Mouse (Mus musculus): Measurements from ENCODE around the gene Zfp948.

The Zfp948 gene

DNA sequence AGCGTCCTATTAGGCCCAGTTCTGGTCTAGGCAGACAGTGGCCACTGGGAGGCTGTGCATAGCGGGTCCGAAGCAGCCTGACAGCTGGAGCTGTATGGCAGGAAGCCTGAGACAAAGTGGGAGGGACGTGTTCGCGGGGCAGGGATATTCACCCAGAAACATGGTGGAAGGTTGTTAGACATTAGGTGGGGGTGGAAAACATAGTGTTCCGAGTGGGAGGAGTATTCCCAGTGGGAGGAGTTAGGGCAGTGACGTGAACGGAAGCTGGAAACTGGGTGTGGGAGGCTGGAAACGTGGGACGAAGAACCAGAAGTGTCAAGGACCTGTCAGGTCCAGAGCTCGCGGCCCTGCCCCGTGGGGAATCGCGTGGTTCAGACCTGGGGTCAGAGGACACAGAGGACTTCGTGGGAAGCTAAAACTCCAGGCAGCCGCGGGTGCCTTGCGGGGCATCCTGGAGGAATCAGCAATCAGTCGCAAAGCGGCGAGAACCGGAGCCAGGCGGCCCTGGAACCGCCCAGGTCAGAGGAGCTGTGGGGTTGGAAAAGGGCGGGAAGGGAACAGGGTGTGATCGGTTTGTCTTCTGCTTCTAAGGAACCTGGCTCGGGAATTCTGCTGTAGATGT lies at the start of gene Zfp948:
Zfp948 (plus strand) TSS at position 281 of the 622 bp plus-strand sequence.
- peak; percentile 36 to 67 for DNase-seq (ENCODE audit: low spot score in 2 of 2)

DNA sequence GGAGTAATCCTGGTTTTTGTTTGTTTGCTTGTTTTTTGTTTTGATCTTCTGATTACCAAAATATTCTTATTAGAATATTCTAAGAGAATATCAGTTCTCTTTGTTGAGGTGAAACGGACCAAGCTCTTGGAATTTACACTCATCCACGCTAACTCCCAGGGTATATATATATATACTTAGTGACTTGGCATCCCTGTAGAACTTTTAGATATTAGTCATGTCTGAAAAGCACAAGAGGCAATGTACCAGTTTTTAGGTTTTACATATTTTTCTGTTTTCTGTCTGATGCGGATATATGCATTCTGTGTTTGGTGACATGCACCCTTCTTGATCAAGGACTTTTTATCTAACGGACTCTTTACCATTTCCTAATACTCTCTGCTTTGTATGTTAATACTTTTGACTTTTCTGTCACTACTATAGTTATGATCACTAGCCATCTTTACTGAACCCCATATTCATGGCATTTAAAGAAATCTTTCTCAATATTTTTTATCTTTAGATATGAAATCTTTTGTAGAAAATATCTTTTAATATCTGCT lies 49.6 kb upstream of the Zfp948 start:
- DNase-seq (ENCODE audit: low spot score in 2 of 2): no peak

DNA sequence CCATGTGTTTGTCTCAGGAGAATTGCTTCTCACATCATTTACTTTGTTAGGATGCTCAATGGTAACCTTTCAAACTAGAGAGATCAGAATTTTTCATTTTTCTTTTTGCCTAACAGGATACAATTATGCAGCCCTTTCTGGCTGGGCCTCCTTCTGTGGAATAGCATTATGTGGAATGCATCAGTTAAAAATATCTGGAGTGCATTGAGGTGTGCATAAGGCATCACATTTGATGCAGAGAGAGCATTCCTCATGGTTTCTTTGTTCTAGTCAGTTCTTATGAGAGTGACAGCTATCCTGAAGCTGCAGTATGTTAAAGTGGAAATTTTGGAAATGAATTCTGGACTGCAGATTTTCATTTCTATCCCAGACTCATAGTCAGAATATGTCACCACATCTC lies 40.5 kb upstream of the Zfp948 start:
- DNase-seq (ENCODE audit: low spot score in 2 of 2): no peak

GRCm38 (mm10) chr17:21530645-21531330 lies 36.0 kb upstream of the Zfp948 start:
- DNase-seq (ENCODE audit: low spot score in 2 of 2): no peak

DNA sequence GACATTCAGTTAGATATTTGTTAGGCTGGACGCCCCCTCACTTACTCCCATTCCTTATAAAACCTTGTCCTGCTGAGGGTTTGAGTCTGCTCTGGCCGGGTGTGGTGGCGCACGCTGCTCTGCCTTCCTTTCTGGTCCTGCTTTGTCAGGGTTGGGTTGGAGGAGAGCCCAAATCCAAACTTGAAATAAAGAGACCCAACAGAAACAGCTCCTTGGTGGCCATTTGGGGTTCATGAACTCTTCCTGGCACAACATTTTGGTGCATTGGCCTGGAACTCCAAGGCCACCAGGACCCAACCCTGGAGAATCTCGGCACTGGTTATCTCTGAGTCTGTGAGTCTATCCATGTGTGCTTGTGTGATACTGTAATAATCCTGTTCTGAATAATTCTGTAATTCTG lies 35.2 kb upstream of the Zfp948 start:
- no peak for DNase-seq (ENCODE audit: low spot score in 2 of 2)

DNA sequence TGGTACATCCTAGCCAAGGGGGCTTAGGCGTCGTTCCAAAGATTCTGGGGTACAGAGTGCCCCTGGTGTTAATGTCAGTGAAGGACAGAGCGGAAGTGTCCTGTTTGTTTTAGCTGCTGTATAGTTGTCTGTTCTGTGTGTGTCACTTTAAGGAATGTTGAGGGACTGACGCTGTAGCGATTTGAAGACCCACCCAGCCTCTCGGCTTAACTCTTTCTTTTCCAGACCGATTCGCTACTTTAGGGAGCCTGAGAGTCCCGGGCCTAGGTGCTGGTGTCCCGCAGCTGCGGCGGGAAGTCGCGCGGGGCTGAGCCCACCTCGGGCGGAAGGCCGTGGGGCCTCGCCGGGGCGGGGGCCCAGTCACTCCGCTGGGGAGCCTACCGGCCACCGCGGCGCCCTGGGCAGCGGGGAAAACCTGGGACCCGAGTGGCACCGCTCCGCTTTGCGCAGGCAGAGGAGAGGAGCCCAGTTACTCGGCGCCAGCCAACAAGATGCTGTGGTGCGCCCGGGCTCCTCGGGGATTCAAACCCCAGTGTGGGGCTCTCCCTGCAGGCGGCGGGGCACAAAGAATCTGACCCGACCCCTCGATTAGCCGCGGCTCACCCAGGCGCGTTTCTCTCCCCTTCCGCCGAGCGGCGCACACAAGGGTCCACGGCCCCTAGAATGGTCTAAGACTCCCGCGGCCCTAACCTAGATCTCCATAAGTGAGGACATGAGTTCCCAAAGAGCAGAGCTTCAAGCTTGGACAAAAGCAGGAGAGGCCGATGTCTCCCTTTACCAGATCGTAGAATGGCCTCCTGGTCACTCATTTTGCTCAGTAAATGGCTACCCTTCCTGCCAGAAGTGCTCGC lies 34.5 kb upstream of the Zfp948 start:
- peak in 1 of 2 experiments; percentile 67 for DNase-seq (ENCODE audit: low spot score in 2 of 2)

DNA sequence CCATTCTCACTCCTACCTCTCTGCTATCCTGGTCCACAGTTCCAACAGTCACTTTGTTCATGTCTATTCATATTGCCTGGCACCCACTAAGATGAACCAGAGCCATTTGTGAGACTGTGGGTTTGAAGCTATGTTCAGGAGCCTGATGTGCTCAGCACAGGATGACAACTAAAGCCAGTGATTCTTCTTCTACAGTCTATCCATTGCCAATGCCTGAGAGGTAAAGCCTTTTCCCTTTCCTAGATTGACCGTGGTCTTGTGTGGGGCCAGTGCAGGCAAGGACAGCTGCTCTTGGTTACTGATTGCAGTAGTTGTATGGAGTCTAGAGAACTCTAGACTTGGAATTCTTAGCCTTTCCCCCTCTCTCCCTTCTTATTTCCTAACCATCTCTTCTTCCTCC lies 32.8 kb upstream of the Zfp948 start:
- DNase-seq (ENCODE audit: low spot score in 2 of 2): no peak

- DNase-seq (ENCODE audit: low spot score in 2 of 2): peak in 1 of 2 experiments; percentile 18
Measured at GRCm38 (mm10) chr17:21534460-21535095, 32.2 kb upstream of the Zfp948 start.

GRCm38 (mm10) chr17:21535096-21536001 lies 31.5 kb upstream of the Zfp948 start, which contains the start of gene Zfp52:
Gene Zfp52 (plus strand): TSS chr17:21535539.
- DNase-seq (ENCODE audit: low spot score in 2 of 2): peak in 1 of 2 experiments; percentile 26

GRCm38 (mm10) chr17:21536096-21536495 lies 30.7 kb upstream of the Zfp948 start:
- no peak for DNase-seq (ENCODE audit: low spot score in 2 of 2)

DNA sequence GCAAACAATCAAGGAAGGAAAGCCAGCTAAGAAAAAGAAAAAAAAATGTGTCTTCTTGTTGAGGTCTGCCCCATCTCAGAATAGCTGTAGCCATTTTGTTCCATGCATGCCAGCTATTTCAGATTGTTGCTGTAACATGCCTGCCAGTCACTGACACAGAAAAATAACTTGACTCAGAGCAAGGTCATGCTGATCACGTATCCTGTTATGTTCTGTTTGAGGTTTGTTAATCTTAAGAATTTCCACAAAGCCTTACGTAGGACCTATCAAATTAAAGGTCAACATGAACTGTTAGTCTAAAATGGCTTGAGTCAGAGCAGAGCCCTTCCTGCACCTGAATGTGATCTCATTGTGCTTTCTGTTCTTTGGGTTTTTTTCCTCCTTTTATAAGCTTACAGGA lies 30.1 kb upstream of the Zfp948 start:
- no peak for DNase-seq (ENCODE audit: low spot score in 2 of 2)

DNA sequence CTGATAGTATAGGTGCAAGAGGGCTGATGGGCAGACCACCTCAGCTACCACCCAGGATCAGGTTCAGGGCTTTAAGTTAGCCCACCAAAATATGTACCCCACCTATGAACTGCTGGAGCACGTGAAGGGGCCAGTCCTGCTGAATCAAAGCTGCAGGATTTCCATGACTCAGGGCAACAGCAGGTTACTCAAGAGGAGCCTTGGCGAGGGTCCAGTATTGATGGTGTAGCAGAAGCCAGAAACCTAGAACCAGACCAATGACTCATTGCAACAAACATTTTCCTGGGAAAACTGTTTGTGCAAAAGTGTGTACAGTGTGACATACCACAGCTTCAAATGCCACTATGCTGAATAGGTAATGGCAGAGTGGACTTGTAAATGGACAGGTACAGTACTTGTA lies 9.0 kb upstream of the Zfp948 start:
- DNase-seq (ENCODE audit: low spot score in 2 of 2): no peak

DNA sequence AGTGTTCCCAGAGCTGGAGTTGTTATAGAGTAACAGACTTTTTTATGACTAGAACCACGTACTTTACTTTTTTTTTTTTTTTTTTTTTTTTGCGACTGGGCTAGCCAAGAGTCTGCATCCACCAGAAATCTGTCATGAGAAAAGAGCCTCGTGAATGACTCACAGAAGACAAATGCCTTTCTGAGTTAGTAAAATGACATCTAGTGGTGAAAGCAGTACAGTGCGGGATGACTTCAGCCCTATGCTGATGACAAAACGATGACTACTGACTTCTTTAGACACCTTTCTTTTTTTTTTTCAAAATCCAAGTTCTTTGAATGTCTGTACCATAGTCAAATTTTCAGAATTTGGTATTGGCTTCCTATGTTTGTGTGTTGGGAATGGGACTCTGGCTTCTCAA lies 588 bp upstream of the Zfp948 start:
- peak in 1 of 2 experiments; percentile 27 for DNase-seq (ENCODE audit: low spot score in 2 of 2)

DNA sequence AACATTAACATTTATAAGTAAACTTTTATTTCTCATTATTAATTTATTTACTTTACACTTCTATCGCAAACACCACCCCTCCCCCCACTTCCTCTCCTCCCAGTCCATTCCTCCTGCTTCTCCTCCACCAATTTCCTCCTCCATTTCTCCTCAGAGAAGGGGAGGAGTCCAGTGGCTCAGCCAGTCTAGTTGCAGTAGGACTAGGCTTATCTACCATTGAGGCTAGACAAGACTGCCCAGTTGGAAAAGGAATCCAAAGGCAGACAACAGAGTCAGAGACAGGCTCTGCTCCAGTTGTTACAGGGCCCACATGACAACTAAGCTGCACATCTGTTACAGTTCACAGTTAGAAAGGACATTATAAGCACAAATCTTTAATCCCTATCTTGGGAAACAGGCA lies 888 bp downstream of the Zfp948 start:
- DNase-seq (ENCODE audit: low spot score in 2 of 2): peak in 1 of 2 experiments; percentile 10

DNA sequence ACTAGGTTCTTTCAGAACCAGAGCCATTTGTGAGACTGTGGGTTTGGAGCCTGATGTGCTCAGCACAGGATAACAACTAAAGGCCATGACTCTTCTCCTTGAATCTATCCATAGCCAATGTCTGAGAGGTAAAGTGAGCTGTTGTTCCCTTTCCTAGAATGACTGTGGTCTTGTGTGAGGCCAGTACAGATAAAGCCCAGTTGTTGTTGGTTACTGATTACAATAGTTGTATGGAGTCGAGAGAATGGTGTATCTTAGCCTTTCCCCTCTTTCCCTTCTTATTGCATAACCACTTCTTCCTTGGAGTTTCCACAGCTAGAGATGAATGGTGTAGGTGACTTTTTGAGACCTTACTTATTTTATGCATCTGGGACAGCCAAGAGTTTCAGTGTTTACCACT lies 12.3 kb downstream of the Zfp948 start:
- no peak for DNase-seq (ENCODE audit: low spot score in 2 of 2)

- peak in 1 of 2 experiments; percentile 8 for DNase-seq (ENCODE audit: low spot score in 2 of 2)
Measured at GRCm38 (mm10) chr17:21579493-21580175, 12.8 kb downstream of the Zfp948 start.

GRCm38 (mm10) chr17:21585521-21585920 lies 18.7 kb downstream of the Zfp948 start:
- DNase-seq (ENCODE audit: low spot score in 2 of 2): no peak

DNA sequence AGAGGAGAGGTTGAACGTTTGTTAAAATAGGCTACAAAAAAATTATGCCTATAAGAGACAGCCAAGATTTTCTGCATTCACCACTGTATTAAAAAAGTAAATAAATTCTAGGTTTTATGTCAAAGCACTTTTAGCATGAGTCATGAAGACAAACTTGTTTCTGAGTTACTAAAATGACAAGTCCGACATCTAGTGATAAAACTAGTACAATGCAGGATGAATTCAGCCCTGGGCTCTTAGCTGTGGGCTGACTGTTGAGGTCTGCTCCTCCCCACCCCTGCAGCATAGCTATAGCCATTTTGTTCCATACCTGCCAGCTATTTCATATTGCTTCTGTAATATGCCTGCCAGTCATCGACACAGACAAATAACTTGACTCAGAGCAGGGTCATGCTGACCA lies 49.5 kb downstream of the Zfp948 start:
- DNase-seq (ENCODE audit: low spot score in 2 of 2): no peak

- no peak for DNase-seq (ENCODE audit: low spot score in 2 of 2)
Measured at GRCm38 (mm10) chr17:21617352-21617751, 50.5 kb downstream of the Zfp948 start.

- DNase-seq (ENCODE audit: low spot score in 2 of 2): no peak
Measured at GRCm38 (mm10) chr17:21623647-21624046, 56.8 kb downstream of the Zfp948 start.
